Mouse (Mus musculus) heart, embryonic 14.5 days (tissue): ENCODE data around the gene Ccdc84. TPM values are rescaled to one million over a fixed set of nuclear protein-coding genes. Genes with fewer than 3 reads are reported as not detected.
"Not testable (repeated sequence)": the region's sequence is repeated elsewhere in the genome, so short reads cannot be mapped to it uniquely, and the experiment has no call there.

Source experiments
- ATAC-seq: fragments of 200-750 bp; cut with Nextera tagmentation; 2 replicates; pipeline ENCODE4 v1.8.0; 2017; ENCODE audit warnings: low read depth, moderate TSS enrichment; ENCODE audit not compliant: insufficient number of reproducible peaks, insufficient read depth, low FRiP score
- H3K27ac ChIP-seq, 2 experiments: fragments of 200-500 bp in 1 of 2; fragments of 300-500 bp in 1 of 2; sonication (generic) in 1 of 2; replicated peaks in 1 of 2; 2 replicates each; pipeline ENCODE4 v1.5.1; 2012 to 2014; ENCODE audit warnings: low read depth in 2 of 2, low read length in 2 of 2, control low read depth in 1 of 2, mild to moderate bottlenecking in 1 of 2, mixed read lengths in 1 of 2; ENCODE audit not compliant: control insufficient read depth in 1 of 2, insufficient read depth in 1 of 2
- H3K27me3 ChIP-seq: fragments of 300-500 bp; sonication (generic); 2 replicates; pipeline ENCODE4 v1.6.1; 2014; ENCODE audit warnings: mild to moderate bottlenecking, low read length, control low read depth; ENCODE audit not compliant: control insufficient read depth, insufficient read depth
- H3K36me3 ChIP-seq: fragments of 300-500 bp; sonication (generic); 2 replicates; pipeline ENCODE4 v1.6.1; 2014; ENCODE audit warnings: mild to moderate bottlenecking, control low read depth, low read length, mixed read lengths; ENCODE audit not compliant: control insufficient read depth, insufficient read depth
- H3K4me1 ChIP-seq, 2 experiments: fragments of 200-500 bp in 1 of 2; fragments of 300-500 bp in 1 of 2; sonication (generic) in 1 of 2; 2 replicates each; pipeline ENCODE4 v1.6.1; 2012 to 2014; ENCODE audit warnings: low read length in 2 of 2, control low read depth in 1 of 2, mixed read lengths in 1 of 2; ENCODE audit not compliant: control insufficient read depth in 2 of 2, insufficient read depth in 2 of 2
- H3K4me2 ChIP-seq: fragments of 300-500 bp; sonication (generic); 2 replicates; pipeline ENCODE4 v1.6.1; 2014; ENCODE audit warnings: mild to moderate bottlenecking, low read length
- H3K4me3 ChIP-seq, 2 experiments: fragments of 200-500 bp in 1 of 2; fragments of 300-500 bp in 1 of 2; sonication (generic) in 1 of 2; 2 replicates each; pipeline ENCODE4 v1.5.1; 2012 to 2014; ENCODE audit warnings: low read length in 2 of 2, mild to moderate bottlenecking in 2 of 2, control low read depth in 1 of 2, low read depth in 1 of 2, moderate library complexity in 1 of 2; ENCODE audit not compliant: control insufficient read depth in 1 of 2, insufficient read depth in 1 of 2
- H3K9ac ChIP-seq: fragments of 300-500 bp; sonication (generic); 2 replicates; pipeline ENCODE4 v1.6.1; 2014; ENCODE audit warnings: mild to moderate bottlenecking, low read length
- H3K9me3 ChIP-seq: fragments of 300-500 bp; sonication (generic); 2 replicates; pipeline ENCODE4 v1.6.1; 2016; ENCODE audit warnings: low read length, control low read depth; ENCODE audit not compliant: control insufficient read depth
- WGBS: fragments of 180-500 bp; shearing (Covaris S2); extraction: QIAGEN DNeasy Blood & Tissue Kit; methylation state at CpG from one replicate; pipeline ENCODE4 v1.1.7; 2014; 5-methylcytosine and 5-hydroxymethylcytosine counted together
- polyA plus RNA-seq: library from polyadenylated mRNA; unstranded; fragments of >200 nt; fragmentation: Nextera tagmentation; extraction: Ambion mirVana; gene quantifications from 2 replicates; pipeline ENCODE4 v1.2.1, GENCODE M21; 2014

The Ccdc84 gene
- polyA plus RNA-seq, 1 experiment from 2014 or later, result 19.5 TPM

DNA sequence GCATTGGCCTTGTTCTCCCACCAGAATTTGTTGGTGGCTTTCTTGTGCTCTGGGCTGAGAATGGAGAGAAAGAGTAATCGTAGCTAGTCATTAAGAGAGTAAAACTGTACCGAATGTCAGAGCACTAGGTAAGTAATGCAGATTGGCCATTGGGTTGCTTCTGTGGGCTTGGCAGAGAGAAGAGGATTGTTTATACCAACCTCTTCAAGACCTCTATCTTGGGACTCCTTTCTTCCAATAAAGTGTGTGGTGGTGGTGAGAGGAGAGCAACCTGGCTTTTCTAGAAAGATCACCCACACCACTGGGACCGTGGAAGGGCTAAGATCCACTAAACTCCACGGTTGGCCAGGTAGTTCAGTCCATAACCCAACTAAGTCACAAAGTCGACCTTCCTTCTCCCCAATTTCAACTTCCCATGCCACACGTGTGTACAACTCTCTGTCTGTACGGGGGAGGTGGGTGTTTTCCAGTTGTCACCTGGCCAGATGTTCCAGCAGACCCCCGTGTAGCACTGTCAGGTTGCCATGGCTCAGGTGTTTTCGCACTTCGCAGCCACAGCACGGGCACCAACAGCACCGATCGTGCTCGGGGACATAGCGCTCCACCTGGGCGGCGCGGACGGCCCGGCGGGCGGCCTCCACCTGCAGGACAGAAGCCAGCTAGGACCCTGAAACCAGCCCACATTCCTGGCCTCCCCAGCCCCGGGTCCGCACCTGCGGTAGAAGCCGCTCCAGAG lies 1.0 kb downstream of the Ccdc84 start:
- Histone ChIP-seq H3K9ac (peak overlapping the region; percentile 91), H3K36me3 (peaks cover 36% of the 10 kb centered on the region), H3K4me3 (peak overlapping the region; percentile 58 to 87), H3K4me2 (peak overlapping the region; percentile 89), H3K4me1 (peaks cover 2 to 13% of the 10 kb centered on the region in 2 experiments), H3K27me3 (no peaks in the 10 kb centered on the region), H3K9me3 (no peaks in the 10 kb centered on the region), H3K27ac (peak overlapping the region; percentile 4 to 63; a peak in 2 of 4 replicates)
- ATAC-seq, result peak; percentile 54
- WGBS, result 6% methylated on average over 26 of the region's 26 CpGs

GRCm38 (mm10) chr9:44412781-44413180 lies 5.6 kb downstream of the Ccdc84 start:
- Histone ChIP-seq H3K4me2 (no peak overlapping the region), H3K9ac (no peak overlapping the region), H3K27ac (no peak overlapping the region), H3K4me1 (peaks cover 0 to 13% of the 10 kb centered on the region in 2 experiments; a peak in 2 of 4 replicates), H3K4me3 (no peak overlapping the region), H3K27me3 (no peaks in the 10 kb centered on the region), H3K9me3 (no peaks in the 10 kb centered on the region), H3K36me3 (peaks cover 75% of the 10 kb centered on the region)
- no peak for ATAC-seq
- WGBS, result 74% methylated on average over 2 of the region's 2 CpGs

GRCm38 (mm10) chr9:44412306-44412705 lies 6.1 kb downstream of the Ccdc84 start:
- Histone ChIP-seq H3K36me3 (peaks cover 75% of the 10 kb centered on the region), H3K27me3 (no peaks in the 10 kb centered on the region), H3K9me3 (no peaks in the 10 kb centered on the region), H3K9ac (no peak overlapping the region), H3K4me1 (peaks cover 0 to 12% of the 10 kb centered on the region in 2 experiments; a peak in 2 of 4 replicates), H3K4me3 (no peak overlapping the region), H3K27ac (no peak overlapping the region), H3K4me2 (no peak overlapping the region)
- WGBS, result 76% methylated on average over 4 of the region's 4 CpGs
- no peak for ATAC-seq

DNA sequence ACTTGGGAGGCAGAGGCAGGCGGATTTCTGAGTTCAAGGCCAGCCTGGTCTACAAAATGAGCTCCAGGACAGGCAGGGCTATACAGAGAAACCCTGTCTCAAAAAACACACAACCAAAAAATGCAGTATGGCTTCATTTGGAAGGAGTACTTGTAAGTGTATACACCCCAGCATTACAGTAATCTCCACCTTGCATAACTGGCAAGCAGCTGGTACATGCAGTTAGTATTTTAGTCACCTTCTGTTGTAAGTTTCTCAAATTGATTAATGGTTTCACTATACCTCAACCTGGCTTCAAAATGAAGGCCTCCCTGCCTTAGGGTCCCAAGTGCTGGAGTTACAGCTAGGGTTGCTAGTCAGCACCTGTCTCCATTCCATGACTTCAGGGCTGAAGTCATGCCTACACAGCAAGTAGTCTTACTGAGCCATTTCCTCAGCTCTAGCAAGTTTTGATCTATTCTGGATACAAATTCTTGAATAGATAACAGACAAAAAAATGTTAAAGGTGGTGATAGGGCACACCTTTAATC lies 6.7 kb downstream of the Ccdc84 start:
- no peak for ATAC-seq
- Histone ChIP-seq H3K36me3 (peaks cover 75% of the 10 kb centered on the region), H3K9ac (no peak overlapping the region), H3K27me3 (no peaks in the 10 kb centered on the region), H3K4me3 (no peak overlapping the region), H3K4me1 (peaks cover 0 to 8% of the 10 kb centered on the region in 2 experiments; a peak in 1 of 4 replicates), H3K9me3 (no peaks in the 10 kb centered on the region), H3K27ac (no peak overlapping the region), H3K4me2 (no peak overlapping the region)
- 81% methylated on average over 1 of the region's 1 CpGs for WGBS

GRCm38 (mm10) chr9:44410647-44411336 lies 7.6 kb downstream of the Ccdc84 start:
- Histone ChIP-seq H3K4me3 (no peak overlapping the region), H3K9ac (no peak overlapping the region), H3K4me1 (0 out of 4 replicates have a peak, but pooled peaks cover 0 to 4% of the 10 kb centered on the region in 2 experiments), H3K4me2 (no peak overlapping the region), H3K27me3 (no peaks in the 10 kb centered on the region), H3K36me3 (peaks cover 68% of the 10 kb centered on the region), H3K9me3 (no peaks in the 10 kb centered on the region), H3K27ac (no peak overlapping the region)
- 88% methylated on average over 2 of the region's 2 CpGs for WGBS
- ATAC-seq, result no peak

- H3K27ac ChIP-seq, H3K9me3 ChIP-seq, H3K4me1 ChIP-seq, H3K27me3 ChIP-seq, ATAC-seq: not testable (repeated sequence)
- Histone ChIP-seq H3K9ac (peak overlapping the region; percentile 91), H3K4me3 (peak overlapping the region; percentile 85 to 87; a peak in 3 of 4 replicates), H3K36me3 (peaks cover 72% of the 10 kb centered on the region), H3K4me2 (peak overlapping the region; percentile 76)
- 81% methylated on average over 9 of the region's 9 CpGs for WGBS
Measured at GRCm38 (mm10) chr9:44408693-44409092, 9.7 kb downstream of the Ccdc84 start.

GRCm38 (mm10) chr9:44407752-44408097 lies 10.6 kb downstream of the Ccdc84 start:
- under 1% methylated on average over 24 of the region's 24 CpGs for WGBS
- Histone ChIP-seq H3K4me2 (peak overlapping the region; percentile 76), H3K36me3 (peaks cover 72% of the 10 kb centered on the region), H3K4me1 (0 out of 4 replicates have a peak, but pooled peaks cover 0 to 4% of the 10 kb centered on the region in 2 experiments), H3K27ac (peak overlapping the region; percentile 94 to 97), H3K4me3 (peak overlapping the region; percentile 85 to 87), H3K27me3 (no peaks in the 10 kb centered on the region), H3K9ac (peak overlapping the region; percentile 91), H3K9me3 (no peaks in the 10 kb centered on the region)
- ATAC-seq, result no peak
